Mouse (Mus musculus) large intestine, adult 2 months (tissue): ENCODE data around the gene Myo16. TPM values are rescaled to one million over a fixed set of nuclear protein-coding genes. Genes with fewer than 3 reads are reported as not detected.

ENCODE experiments used
- DNase-seq: peaks from one replicate; pipeline ENCODE4 v3.0.0-alpha.2; 2012; ENCODE audit warnings: low read depth, low spot score
- WGBS: fragments of 180-500 bp; shearing (Covaris S2); methylation state at CpG from one replicate; pipeline ENCODE4 v1.1.7; 2018; 5-methylcytosine and 5-hydroxymethylcytosine counted together
- polyA plus RNA-seq: library from polyadenylated mRNA; depleted of rRNA; stranded (reverse); fragments of >200 nt; gene quantifications from 2 replicates; pipeline ENCODE4 v1.2.3, GENCODE M21; 2012

Gene Myo16
- polyA plus RNA-seq, 1 experiment, result 0.06 TPM

DNA sequence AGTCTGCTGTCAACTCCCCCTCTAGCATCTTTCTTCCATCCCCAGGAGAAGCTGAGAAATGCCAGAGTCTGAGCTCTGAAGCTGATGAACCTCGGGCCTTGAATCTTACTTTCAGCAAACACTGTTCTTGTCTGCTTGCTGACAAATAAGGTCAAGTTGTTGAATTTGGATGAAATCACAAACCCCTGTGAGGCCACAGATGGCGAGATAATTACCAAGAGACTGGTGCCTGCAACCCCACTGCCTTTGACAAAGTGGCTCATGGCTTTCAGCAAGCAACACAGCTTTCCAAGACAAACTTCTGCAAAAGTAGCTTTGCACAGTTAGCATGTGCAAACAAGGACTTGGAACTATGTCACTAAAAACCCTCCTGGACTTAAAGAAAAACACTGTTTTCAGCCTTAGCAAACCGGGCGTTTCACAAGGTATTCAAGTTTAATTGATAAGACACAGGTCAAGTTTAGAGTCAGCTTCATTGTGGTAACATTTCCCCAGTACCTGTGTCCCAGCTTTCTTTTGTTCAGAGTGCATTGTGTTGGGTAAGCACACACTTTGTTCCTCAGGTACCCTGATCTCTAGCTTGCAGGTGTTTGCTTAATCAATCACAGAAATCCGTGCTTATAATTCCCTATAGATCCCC lies 20.6 kb downstream of the Myo16 start:
- no peak for DNase-seq
- WGBS, result 28% methylated on average over 5 of the region's 5 CpGs

DNA sequence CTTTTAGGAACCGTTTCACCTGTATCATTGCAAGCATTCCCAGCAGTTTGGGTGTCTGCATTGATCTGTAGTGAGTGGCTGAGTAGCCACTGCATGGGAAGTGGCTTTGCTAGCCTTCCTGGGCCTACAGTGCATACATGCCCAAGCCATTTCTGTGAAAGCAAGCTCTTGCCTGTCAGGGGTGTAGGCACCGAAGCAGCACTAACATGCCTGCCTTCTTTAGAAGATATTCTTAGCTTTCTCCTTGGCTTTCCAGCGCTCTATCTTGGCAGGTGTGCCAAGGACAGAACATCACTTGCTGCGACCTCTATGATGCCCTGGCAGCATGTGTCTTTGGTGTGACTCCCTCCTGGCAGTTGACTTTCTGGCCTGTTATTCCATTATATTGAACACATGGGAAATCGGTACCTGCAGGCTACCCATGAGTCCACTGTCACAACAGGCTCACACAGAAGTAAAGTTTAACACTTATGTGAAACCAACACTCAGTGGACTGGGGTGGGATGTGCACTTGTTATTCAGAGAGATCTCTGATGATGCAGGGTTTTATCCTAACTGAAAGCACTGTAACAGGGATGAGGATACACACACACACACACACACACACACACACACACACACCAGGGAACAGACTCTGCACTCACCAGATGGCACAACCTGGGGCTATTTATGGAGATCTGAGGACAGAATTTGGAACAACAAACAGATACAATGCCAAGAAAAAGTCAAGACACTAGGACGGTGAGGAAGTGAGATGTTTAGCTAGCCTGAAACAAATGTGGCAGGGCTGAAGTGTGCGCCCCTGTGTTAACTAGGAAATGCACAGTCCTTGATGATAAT lies 21.4 kb downstream of the Myo16 start:
- DNase-seq, result no peak
- 76% methylated on average over 7 of the region's 7 CpGs for WGBS

DNA sequence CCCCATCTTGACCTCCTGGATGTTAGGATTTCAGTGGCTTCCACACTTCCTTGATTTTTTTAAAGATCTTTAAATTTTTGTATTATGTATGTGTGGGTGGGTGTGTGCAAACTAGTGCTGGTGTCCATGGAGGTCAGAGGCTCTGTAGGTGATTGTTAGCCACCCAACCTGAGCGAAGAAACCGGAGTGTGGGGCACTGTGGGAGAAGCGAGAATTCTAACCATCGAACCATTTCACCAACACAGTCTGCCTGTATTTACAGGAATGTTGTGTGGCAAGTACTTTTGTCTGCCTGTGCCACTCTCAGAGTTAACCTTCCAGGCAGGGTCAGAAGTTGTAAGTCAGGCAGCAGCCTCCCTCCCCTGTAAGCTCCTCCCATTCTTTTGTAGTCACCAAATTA lies 22.3 kb downstream of the Myo16 start:
- DNase-seq, result no peak
- 83% methylated on average over 4 of the region's 4 CpGs for WGBS

DNA sequence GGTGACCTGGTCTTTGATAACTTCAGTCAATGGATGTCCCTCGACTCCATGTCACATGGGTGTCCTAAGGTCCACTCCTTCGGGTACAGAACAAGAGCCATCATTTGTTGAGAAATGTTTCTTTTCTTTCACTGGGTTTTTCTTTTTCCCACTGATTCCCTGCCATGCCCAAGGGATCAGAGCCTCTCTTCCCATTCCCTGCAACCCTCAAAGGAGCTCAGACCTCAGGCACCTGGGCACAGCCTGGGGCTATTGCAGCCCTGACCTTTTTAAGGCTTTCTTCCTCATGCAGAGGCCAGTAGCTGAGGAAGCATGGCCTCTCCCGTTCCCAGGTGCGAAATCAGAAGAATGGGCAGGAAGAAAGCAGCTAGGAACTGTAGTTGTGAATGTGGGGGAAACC lies 23.4 kb downstream of the Myo16 start:
- no peak for DNase-seq
- 56% methylated on average over 4 of the region's 4 CpGs for WGBS

DNA sequence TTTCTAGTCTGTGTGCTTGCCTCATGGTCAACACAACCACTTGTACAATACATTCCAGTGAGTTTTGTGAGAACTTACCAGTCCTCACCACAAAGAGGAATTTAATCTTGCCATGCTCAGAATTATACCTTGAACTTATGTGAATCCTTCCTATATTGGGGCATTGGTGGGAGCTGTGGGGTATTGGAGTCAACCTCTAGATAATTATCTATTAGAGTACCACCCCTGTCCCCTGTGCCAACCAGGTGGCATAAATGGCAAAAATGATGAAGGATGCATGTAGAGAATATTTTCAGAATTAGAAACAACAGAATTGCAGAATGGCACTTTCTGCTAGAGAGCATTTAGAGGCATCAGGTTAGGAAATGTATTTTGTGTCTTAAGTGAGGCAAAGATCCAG lies 25.3 kb downstream of the Myo16 start:
- DNase-seq, result no peak

DNA sequence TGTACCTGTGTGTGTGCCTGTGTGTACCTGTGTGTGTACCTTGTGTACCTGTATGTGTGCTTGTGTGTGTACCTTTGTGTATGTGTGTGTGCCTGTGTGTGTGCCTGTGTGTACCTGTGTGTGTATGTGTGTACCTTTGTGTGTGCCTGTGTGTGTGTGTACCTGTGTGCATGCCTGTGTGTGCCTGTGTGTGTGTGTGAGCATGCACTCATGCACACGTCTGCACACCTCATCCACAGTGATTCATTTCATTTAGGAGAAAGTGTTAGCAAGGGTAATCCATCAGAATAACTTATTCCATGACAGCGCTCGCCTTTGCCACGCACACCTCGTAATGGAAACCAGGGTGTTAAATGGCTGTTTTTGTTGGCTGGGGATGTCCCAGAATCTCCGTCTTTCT lies 36.9 kb downstream of the Myo16 start:
- no peak for DNase-seq
- WGBS, result 79% methylated on average over 6 of the region's 6 CpGs

DNA sequence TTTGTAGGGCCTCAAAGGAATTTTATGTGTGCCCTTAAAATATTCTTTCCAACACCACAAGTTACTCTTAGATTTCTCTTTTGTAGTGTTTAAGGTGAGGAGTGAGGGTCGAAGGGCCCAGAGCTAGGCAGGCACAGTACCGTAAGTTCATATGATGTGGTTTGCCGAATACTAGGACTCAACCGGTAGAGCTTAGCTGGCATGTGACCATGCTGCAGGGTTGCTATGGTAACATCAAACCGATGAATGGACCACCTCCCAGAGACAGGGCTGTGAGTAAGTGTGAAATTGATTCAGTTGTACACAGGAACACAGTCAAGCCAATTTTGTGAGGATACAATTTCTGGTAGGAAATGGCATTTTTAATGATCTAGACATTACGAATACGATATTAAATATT lies 44.5 kb downstream of the Myo16 start:
- DNase-seq, result no peak
- 75% methylated on average over 7 of the region's 7 CpGs for WGBS

DNA sequence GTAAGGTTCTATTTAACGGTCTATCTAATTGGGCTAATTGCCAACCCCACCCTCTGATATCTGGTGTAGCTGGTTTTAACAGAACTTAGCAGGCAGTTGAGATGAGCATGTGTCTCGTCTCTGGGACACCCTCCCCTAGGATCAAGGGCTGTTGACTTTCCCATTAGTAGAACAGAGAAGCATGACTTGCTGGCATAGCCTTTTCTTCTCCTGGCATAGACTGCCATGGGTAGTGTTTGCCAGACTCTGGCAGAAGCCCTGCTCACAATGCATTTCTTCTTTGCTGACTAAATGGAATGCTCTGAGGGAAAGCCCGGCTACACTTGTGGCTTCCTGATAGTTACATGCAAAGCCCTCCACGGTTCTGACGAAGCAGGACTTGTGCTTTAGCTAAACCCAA lies 45.6 kb downstream of the Myo16 start:
- 73% methylated on average over 5 of the region's 5 CpGs for WGBS
- no peak for DNase-seq

DNA sequence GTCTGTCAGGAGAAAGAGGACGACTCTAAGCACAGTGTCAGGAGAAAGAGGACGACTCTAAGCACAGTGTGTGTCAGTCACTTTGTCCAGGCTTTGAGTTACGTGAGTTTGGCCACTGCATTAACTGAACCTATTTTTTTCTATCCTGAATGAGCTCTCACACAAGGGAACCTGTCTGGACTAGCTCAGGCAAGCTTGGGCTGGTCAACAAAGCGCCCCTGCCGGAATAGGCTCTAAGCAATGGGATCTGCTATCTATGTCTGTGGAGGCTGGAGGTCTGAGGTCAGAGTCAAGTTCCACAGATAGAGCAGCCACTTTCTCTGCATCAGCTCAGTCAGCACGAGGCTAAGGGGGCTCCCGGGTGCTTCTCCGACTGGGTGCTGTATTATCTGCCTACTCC lies 46.3 kb downstream of the Myo16 start:
- DNase-seq, result no peak
- 73% methylated on average over 8 of the region's 8 CpGs for WGBS

DNA sequence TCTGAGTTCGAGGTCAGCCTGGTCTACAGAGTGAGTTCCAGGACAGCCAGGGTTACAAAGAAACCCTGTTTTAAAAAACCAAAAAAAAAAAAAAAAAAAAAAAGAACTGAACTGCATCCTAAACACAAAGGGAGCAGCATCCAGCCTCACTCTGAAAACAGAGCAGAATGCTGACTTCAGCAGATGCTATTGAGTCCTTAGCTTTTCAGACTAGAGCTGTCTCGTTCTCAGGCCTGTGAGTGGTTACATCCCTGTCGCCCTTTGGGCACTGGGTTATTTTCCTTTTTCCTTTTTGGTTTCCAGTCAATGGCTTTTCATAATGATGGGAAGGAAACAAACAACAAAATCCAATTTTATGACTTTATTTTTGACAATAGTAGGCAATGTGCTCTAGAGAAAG lies 61.3 kb downstream of the Myo16 start:
- DNase-seq, result no peak
- WGBS, result 75% methylated on average over 3 of the region's 3 CpGs

DNA sequence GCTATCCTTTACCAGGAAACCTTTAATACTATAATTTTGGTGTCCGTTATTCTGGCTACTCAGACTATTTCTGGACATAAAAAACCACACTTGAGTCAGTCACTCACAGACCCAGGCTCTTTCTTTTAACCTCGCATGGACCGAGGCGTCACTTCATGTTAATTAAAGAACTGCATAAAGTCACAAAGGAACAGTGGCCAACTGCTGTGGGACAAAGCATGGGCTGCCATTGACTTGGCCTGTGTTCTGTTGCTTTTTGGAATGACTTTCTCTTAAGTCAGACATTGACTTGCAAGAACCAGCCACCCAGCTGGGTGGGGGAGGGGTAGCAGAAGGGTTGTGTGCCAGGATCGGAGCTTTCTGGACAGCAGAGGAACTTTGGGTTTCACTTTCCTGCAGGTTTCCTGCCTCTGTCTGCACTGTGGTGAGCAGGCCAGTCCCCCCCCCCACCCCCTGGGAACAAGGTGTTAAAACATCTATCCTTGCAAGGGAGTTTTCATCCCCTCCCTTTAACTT lies 66.1 kb downstream of the Myo16 start:
- WGBS, result 77% methylated on average over 5 of the region's 5 CpGs
- DNase-seq, result no peak

DNA sequence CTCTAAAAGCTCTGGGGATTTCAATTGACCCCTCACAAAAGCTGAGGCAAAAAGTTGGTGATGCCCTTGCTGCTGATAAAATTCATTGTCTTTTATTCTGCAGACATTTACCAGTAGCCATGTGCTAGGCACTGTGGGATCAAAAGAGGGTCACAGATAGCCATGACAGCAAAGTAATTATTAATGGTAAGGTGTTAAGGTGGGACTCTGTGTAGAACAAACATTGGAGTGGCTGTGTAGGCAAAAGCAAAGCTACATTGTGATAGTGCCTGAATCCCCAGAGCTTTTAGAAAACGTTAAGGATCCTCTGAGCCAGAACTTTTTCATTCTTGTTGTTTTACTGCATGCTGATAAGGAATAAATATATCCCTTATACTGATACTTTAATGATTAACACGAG lies 69.1 kb downstream of the Myo16 start:
- whole genome bisulfite sequencing, result 17% methylated on average over 2 of the region's 2 CpGs
- no peak for DNase-seq

DNA sequence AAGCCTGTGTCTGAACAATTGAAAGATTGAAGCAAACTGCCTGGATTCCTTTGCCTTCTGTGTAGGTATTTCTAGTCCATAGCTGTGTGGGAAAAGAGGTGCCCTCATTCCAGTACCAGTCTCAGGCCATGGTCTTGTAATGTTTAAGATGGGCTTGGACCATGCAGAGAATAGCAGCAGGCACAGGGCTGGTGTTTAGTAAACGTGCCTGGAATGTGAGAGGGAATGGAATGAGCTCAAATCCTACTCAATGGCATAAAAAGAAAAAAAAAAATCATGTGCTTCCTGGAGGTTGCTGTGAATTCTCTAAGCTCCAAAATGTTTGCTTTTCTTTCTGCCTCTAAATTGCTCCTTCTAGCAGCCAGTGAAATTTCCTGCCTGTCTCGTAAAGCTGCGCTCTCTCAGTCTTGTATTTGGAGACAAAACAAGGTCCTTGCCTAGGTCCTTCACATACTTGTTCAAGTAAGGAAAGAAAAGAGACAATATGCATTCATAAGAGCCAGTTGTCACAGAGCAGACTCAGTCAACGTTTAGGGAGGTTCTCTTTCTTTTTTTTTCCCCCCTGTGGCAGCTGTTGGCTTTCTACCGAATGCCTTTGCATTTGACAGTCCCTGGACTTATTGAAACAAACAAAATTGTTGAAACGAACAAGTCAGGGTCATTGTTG lies 70.0 kb downstream of the Myo16 start:
- WGBS, result 5% methylated on average over 6 of the region's 6 CpGs

DNA sequence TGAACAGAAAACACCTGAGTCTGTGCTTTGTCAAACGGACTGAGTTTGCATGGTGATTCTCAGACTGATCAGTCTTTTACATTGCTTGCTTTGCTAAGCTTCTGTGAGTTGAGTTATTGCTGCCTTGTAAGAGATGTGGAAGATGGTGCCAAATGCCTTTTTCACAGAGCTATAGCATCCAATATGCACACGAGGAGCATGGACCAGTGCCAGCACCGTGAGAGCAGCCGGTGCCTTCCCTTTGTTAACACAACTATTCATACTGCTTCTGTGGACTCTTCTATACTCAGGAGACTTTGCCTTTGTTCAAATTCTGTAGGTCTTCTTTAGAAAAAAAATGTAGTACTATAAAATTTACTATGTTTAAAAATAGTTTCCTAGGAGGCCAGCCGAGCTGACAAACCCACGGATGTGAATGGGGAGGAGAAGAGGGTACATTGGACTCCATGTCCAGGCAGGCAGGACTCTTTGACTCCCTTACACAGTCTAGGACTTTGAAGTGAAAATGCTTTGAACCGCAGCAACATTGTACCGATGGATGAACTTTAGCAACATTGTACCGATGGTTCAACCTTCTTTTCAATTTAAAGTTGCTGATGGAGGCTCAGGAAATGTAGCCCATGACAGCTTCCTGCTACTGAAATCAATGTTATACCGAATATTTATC lies 70.7 kb downstream of the Myo16 start:
- DNase-seq, result no peak
- 35% methylated on average over 10 of the region's 10 CpGs for WGBS

More for the DNA sequence above, 70.0 kb downstream of the Myo16 start:
- no peak for DNase-seq

DNA sequence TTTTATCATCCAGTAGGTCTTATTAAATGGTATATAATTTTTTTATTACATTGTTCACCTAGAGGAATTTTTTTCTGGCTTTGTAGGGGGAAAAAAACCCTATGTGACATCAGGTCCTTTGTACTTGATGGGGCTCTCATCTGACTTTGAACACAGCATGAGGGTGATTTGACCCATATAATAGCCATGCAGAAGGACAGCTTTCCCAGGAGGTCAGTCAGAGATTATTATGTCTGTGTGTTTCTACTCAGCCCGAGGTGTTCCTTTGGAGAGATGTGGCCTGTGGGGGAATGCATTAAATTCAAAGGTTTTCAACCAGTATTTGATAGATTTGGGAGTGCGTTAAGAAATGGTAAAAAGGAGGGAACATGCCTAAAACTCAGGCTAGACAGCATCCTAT lies 71.3 kb downstream of the Myo16 start:
- no peak for DNase-seq
- WGBS, result 75% methylated on average over 2 of the region's 2 CpGs

DNA sequence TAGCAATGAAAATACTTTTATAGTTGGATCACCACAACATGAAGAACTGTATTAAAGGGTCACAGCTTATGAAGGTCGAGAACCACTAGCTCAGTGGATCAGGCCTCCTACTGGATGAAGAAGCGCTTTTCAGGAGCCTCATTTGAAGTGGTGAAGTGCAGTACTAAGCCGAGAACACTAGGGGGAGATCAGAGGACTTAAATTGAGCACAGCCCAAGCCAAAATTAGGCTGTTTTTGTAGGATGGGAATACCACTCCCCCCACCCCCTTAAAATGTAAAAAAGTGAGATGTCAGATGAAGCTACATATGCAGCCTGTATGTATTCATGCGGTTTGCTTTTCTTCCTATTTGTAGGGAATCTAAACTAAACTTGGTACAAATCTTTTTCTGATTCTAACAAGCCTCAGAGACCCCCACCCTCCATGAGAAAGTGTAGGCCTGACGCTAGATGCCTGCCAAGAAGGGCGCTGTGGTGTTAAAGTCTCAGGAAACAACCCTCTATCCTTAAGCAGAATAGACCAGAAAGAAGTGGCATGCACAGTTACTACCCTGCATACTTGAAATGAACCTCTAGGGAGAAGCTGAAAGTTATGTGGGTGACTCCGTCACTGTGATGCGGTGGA lies 77.1 kb downstream of the Myo16 start:
- 54% methylated on average over 8 of the region's 8 CpGs for WGBS
- no peak for DNase-seq

DNA sequence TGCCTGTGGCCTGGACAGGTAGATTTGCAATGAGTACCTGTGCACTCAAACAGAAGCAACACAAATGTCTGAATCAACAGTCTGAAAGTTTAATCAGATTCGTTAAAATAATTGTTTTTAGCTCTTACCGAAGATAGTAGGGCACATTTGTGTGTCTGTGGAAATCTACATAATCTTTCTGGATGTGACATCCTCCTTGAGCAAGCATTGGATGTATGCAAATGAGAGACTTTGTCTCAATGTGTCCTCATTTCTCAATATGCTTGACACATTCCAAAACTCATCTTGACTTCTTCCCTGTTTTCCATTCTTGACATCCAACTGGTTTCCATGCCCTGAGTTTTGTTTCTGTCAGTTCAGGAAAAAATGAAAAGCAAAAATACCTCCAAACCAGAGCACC lies 80.8 kb downstream of the Myo16 start:
- 80% methylated on average over 2 of the region's 2 CpGs for WGBS
- no peak for DNase-seq

DNA sequence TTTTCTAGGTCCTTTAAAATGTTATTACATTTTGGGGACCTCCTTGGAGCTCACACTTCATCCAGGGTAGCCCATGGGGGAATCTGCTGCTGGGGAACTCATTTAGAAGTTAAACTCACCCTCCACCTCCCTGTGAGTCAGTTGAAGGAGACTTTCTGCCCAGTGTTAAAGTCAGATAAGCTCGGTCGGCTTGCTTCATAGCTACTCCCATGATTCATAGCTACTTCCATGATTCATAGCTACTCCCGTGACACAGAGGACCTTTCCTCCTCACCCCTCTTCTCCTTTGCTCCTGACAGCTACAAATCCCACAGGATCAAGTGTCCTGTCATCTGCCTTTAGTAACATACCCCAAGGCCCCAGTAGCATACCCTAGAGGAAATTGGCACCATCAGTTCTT lies 89.6 kb downstream of the Myo16 start:
- WGBS, result 51% methylated on average over 3 of the region's 3 CpGs

DNA sequence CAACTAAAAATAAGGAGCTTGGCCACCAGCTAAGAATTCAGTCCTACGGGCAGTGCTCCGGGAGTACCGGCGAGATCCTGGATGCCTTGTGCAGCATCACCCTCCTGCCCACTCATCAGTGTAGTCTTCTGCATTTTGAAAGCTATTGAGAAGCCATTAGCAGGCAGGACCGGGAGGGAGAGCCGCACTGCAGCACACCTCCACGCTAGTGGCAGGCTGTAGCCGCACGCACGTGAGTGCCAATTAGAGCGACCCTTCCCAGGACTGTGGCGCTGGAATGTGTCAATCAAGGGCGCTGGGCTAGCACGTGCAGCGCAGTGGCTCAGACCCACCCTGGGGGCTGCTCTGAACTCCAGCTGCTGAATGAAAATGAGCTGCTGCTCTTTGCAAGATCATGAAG lies 95.4 kb downstream of the Myo16 start:
- WGBS, result 4% methylated on average over 15 of the region's 15 CpGs
- no peak for DNase-seq

More for the DNA sequence above, 89.6 kb downstream of the Myo16 start:
- DNase-seq, result no peak

DNA sequence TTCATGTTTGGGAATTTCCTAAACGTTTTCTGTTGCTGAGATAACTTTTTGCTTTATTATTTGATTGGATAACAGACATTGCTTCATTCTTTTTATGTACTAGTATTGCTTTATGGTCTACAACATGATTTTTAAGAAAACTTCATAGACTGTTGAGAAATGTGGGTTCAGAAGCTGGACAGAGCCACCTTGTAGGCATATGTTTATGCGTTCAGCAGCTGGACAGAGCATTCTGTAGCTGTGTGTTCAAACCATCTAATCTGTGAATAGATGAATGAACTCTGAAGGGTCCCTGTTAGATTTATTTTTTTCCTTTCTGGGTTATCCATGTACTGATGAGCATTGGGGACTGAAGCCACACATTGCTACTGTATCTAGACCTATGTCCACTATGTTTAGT lies 102.0 kb downstream of the Myo16 start:
- WGBS, result 52% methylated on average over 2 of the region's 2 CpGs
- no peak for DNase-seq
